Mouse (Mus musculus): Measurements from ENCODE around the gene Neu3.

DNA sequence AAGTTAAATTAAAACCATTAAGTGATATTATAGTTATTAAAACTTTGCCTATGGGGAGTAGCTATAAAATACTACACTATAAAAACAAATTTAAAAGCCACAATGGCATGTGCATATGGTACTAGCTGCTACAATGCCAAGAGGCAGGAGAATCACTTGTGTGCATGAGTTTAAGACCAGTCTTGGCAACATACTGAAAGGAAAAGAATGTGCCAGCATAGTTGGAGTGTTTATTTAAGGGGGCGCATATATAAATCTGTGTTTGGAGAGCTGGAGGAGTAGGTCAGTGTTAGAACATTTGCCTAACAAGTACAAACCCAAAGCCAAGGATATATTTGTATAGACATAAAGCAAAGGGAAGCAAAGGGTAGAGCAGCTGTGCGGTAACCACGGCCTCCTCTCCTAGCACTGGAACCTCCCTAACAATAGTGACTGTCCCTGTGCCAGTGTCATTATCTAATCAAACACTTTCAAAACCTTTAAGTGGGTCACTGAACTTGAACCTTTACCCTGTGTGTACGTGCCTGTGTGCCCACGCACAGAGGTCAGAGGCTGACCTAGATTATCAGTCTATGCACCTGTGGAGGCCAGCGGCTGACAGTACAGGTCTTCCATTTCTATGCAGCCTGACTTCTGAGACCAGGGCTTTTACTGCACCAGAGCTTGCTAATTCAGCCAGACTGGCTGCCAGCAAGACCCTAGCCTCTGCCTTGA, 9.3 kb upstream of the Neu3 start:
- TF ChIP-seq CTCF (IDR thresholded peaks at IDR 0.05; ENCODE audit: borderline replicate concordance, insufficient read depth, low read length) (no peak), POLR2A (IDR thresholded peaks at IDR 0.05; ENCODE audit: low read depth, low read length) (no peak)

Measured in embryonic fibroblast, embryonic 13.5 days (primary cell).